In the genomic region with DNA sequence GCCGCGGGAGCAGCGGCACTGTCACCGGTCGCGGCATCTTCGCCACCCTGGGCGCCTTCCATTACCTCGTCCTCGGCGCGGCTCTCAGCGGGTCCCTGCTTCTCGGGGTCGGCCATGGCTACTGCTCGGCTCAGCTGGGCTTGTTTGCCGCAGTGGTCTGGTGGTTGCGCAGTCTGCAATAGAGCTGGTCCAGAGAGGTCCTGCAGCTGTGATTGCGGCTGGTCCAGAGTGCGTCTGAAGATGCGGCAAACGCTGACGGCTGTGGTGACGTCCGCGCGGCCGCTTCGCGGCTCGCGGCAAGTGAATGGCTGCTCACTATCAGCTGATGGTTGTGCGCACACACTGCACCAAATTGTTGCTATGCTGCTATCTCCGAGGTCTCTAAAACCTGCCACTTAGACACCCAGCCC, we compare ENCODE assay signal across 8 mouse cellular contexts. TPM values are rescaled to one million over a fixed set of nuclear protein-coding genes. Genes with fewer than 3 reads are reported as not detected.
DNase-seq lines count a peak whose midpoint lies in the region; ATAC-seq and TF ChIP-seq lines count a peak whose summit lies in the region.

Gene Nap1l5 (minus strand): TSS at position 225 of the 410 bp plus-strand sequence.

- no peaks in the 10 kb centered on the region for H3K27me3 ChIP-seq in forebrain, embryonic 12.5 days
- H3K27me3 ChIP-seq in hindbrain, postnatal 0 days (ENCODE audit: insufficient read depth, low read length) = no peaks in the 10 kb centered on the region
- no peaks in the 10 kb centered on the region for H3K27me3 ChIP-seq in midbrain, embryonic 13.5 days

- DNase-seq in NIH3T3 (ENCODE audit: low read depth) = peak; percentile 41
- DNase-seq in hindbrain, postnatal 0 days (ENCODE audit: low spot score) = peak; percentile 87
- DNase-seq in left cerebral cortex, postnatal 36 days (ENCODE audit: low spot score in 2 of 2) = peak; percentile 77 to 78
- peak; percentile 42 for DNase-seq in testis, postnatal 10 days (ENCODE audit: low spot score)
- DNase-seq in adipocyte (ENCODE audit: low spot score) = no peak

- no peak for TF ChIP-seq CTCF in hindbrain, postnatal 0 days (IDR thresholded peaks at IDR 0.05; ENCODE audit: low read depth)

- H3K27ac ChIP-seq in brown adipose tissue, adult 24 weeks (replicated peaks; ENCODE audit: low read depth, low read length) = no peak within 1 kb of the TSS
- H3K27ac ChIP-seq in forebrain, embryonic 12.5 days = peak within 1 kb of the TSS; percentile 61
- peak within 1 kb of the TSS; percentile 81 for H3K27ac ChIP-seq in hindbrain, postnatal 0 days
- H3K27ac ChIP-seq in midbrain, embryonic 13.5 days = peak within 1 kb of the TSS; percentile 75

- peak within 1 kb of the TSS; percentile 52 for H3K4me3 ChIP-seq in brown adipose tissue, adult 24 weeks (ENCODE audit: insufficient read depth, low read depth, low read length)
- H3K4me3 ChIP-seq in forebrain, embryonic 12.5 days (replicated peaks) = peak within 1 kb of the TSS; percentile 50
- peak within 1 kb of the TSS; percentile 49 for H3K4me3 ChIP-seq in hindbrain, postnatal 0 days (ENCODE audit: low read length)
- peak within 1 kb of the TSS; percentile 54 for H3K4me3 ChIP-seq in midbrain, embryonic 13.5 days (replicated peaks)

- whole genome bisulfite sequencing in forebrain, embryonic 12.5 days = 47% methylated on average over 34 of the region's 34 CpGs
- WGBS in hindbrain, postnatal 0 days = 55% methylated on average over 34 of the region's 34 CpGs
- WGBS in midbrain, embryonic 13.5 days = 45% methylated on average over 34 of the region's 34 CpGs

- H3K4me2 ChIP-seq in forebrain, embryonic 12.5 days = peak within 1 kb of the TSS; percentile 64
- H3K4me2 ChIP-seq in hindbrain, postnatal 0 days (ENCODE audit: low read depth, low read length) = peak within 1 kb of the TSS; percentile 58
- H3K4me2 ChIP-seq in midbrain, embryonic 13.5 days (replicated peaks) = peak within 1 kb of the TSS; percentile 68

- no peaks in the 10 kb centered on the region for H3K36me3 ChIP-seq in forebrain, embryonic 12.5 days (replicated peaks)
- no peaks in the 10 kb centered on the region; the same call in 1 of the 2 replicates for H3K36me3 ChIP-seq in hindbrain, postnatal 0 days (ENCODE audit: insufficient read depth, low read length)
- H3K36me3 ChIP-seq in midbrain, embryonic 13.5 days = peaks cover 15% of the 10 kb centered on the region

- intact Hi-C loops in left cerebral cortex, postnatal 36 days (cut with DNase I) = no loop called here

- peaks cover 2% of the 10 kb centered on the region; the same call in 1 of the 2 replicates for H3K4me1 ChIP-seq in brown adipose tissue, adult 24 weeks (ENCODE audit: control insufficient read depth, insufficient read depth, insufficient read length, low read length)
- peaks cover 9% of the 10 kb centered on the region; the same call in 1 of the 2 replicates for H3K4me1 ChIP-seq in forebrain, embryonic 12.5 days
- peaks cover 4% of the 10 kb centered on the region for H3K4me1 ChIP-seq in hindbrain, postnatal 0 days (ENCODE audit: insufficient read depth, low read length)
- H3K4me1 ChIP-seq in midbrain, embryonic 13.5 days (replicated peaks) = peaks cover 16% of the 10 kb centered on the region

- peaks cover 16% of the 10 kb centered on the region for H3K9me3 ChIP-seq in forebrain, embryonic 12.5 days
- 0 out of 2 replicates have a peak, but pooled peaks cover 4% of the 10 kb centered on the region for H3K9me3 ChIP-seq in hindbrain, postnatal 0 days (ENCODE audit: low read length)
- H3K9me3 ChIP-seq in midbrain, embryonic 13.5 days = peaks cover 19% of the 10 kb centered on the region

- H3K9ac ChIP-seq in forebrain, embryonic 12.5 days = peak within 1 kb of the TSS; percentile 45
- peak within 1 kb of the TSS; percentile 59 for H3K9ac ChIP-seq in hindbrain, postnatal 0 days (replicated peaks; ENCODE audit: low read length)
- H3K9ac ChIP-seq in midbrain, embryonic 13.5 days (replicated peaks) = peak within 1 kb of the TSS; percentile 62

- ATAC-seq in forebrain, embryonic 12.5 days (ENCODE audit: low FRiP score) = peak; percentile 84
- ATAC-seq in hindbrain, postnatal 0 days = peak; percentile 95
- peak; percentile 96 for ATAC-seq in midbrain, embryonic 13.5 days

RNA-seq across cellular contexts. Expression of gene Nap1l5, which starts in this region (rescaled TPM):
- polyA plus RNA-seq in brown adipose tissue, adult 24 weeks (2012; ENCODE audit: insufficient read depth, insufficient read length, missing spikeins) = 18.0 and 22.0 TPM in 2 replicates
- polyA plus RNA-seq in forebrain, embryonic 12.5 days (2016; fragmentation: Nextera tagmentation; extraction: Ambion mirVana) = 42.1 and 44.8 TPM in 2 replicates
- 169 and 202 TPM in 2 replicates for total RNA-seq in hindbrain, postnatal 0 days (2014; rRNA removed)
- polyA plus RNA-seq in hindbrain, postnatal 0 days (2015; fragmentation: Nextera tagmentation; extraction: Ambion mirVana) = 670 and 683 TPM in 2 replicates
- total RNA-seq in left cerebral cortex, postnatal 36 days (2021) = 100 to 1,000 TPM; 302 to 341 TPM
- polyA plus RNA-seq in midbrain, embryonic 13.5 days (2015; fragmentation: Nextera tagmentation; extraction: Ambion mirVana) = 135 and 148 TPM in 2 replicates
